Mouse (Mus musculus): Measurements from ENCODE around the gene Ubb.

The Ubb gene

GRCm38 (mm10) chr11:62589391-62589790 is 38.4 kb downstream of the Ubb start:
- ChIA-PET CTCF (interaction anchor here in 2 of 4 experiments (0.6 to 1.6 kb wide), 3 partner anchors 14 to 200 kb away, joined by 3 to 4 read pairs (median 3); no protein-coding TSS in a partner anchor), POLR2A (interaction anchor here in 3 of 4 experiments (0.9 to 33.5 kb wide), 12 partner anchors 11 to 99 kb away, joined by 3 to 727 read pairs (median 6); partner anchors contain the start of genes Ubb (in 2 of the 3) and Trpv2 (in 1 of the 3))

- ChIA-PET CTCF (interaction anchor here in 1 of 4 experiments (1.6 kb wide), 1 partner anchor 23 kb away, joined by 4 read pairs; no protein-coding TSS in a partner anchor), POLR2A (interaction anchor here (0.5 to 33.5 kb wide), 23 partner anchors 10 to 562 kb away, joined by 3 to 727 read pairs (median 6); partner anchors contain the start of genes Ubb (in 4 of the 4) and Trpv2 (in 2 of the 4))
Observed at GRCm38 (mm10) chr11:62591026-62591425, 40.1 kb downstream of the Ubb start.

GRCm38 (mm10) chr11:62591904-62592575 is 41.1 kb downstream of the Ubb start:
- ChIA-PET CTCF (interaction anchor here in 3 of 4 experiments (0.6 to 1.0 kb wide), 3 partner anchors 17 to 1287 kb away, joined by 3 to 5 read pairs (median 4); partner anchors contain the start of gene Trpv2 (in 1 of the 3)), POLR2A (interaction anchor here (0.6 to 33.5 kb wide), 16 partner anchors 9 to 41 kb away, joined by 3 to 727 read pairs (median 6); partner anchors contain the start of genes Trpv2 (in 1 of the 4) and Ubb (in 1 of the 4))

- ChIA-PET CTCF (no interaction called here), POLR2A (interaction anchor here in 3 of 4 experiments (0.6 to 18.5 kb wide), 11 partner anchors 9 to 338 kb away, joined by 3 to 754 read pairs (median 8); partner anchors contain the start of genes Ubb (in 2 of the 3), Cenpv (in 1 of the 3) and Trpv2 (in 1 of the 3))
Observed at GRCm38 (mm10) chr11:62598571-62598970, 47.6 kb downstream of the Ubb start.

GRCm38 (mm10) chr11:62601732-62602618 is 51.0 kb downstream of the Ubb start:
- POLR2A ChIA-PET = interaction anchor here (0.5 to 18.5 kb wide), 212 partner anchors 9 to 1525 kb away, joined by 3 to 754 read pairs (median 6); partner anchors contain the start of genes Ubb (in 4 of the 4), Cenpv (in 3 of the 4), Trpv2 (in 3 of the 4) and Tvp23b (in 3 of the 4)

More at GRCm38 (mm10) chr11:62601732-62602618, 51.0 kb downstream of the Ubb start:
- CTCF ChIA-PET = interaction anchor here in 2 of 4 experiments (0.7 to 4.1 kb wide), 6 partner anchors 9 to 89 kb away, joined by 3 to 23 read pairs (median 4); no protein-coding TSS in a partner anchor
